Mouse (Mus musculus) hematopoietic stem cell, adult 5-6 weeks (primary cell): ENCODE measurements around the gene Brca2. TPM values are rescaled to one million over a fixed set of nuclear protein-coding genes. Genes with fewer than 3 reads are reported as not detected.

Experiments used
- ATAC-seq, 2 experiments: fragments of 125-278 bp in 1 of 2; replicated peaks in 1 of 2; 2 replicates each; pipeline ENCODE4 v1.8.0; 2016 to 2017; ENCODE audit warnings: inconsistent platforms in 2 of 2, mild to moderate bottlenecking in 2 of 2, moderate number of reproducible peaks in 2 of 2, low read depth in 1 of 2, moderate TSS enrichment in 1 of 2; ENCODE audit not compliant: low FRiP score in 2 of 2, poor library complexity in 2 of 2, severe bottlenecking in 2 of 2, insufficient read depth in 1 of 2, low TSS enrichment in 1 of 2
- total RNA-seq: library from RNA; stranded (forward); fragments of 172-1452, 232-1000 nt; gene quantifications from 2 replicates; pipeline ENCODE4 v1.2.3, GENCODE M21; 2017

Brca2 gene
- total RNA-seq, 1 experiment from 2014 or later, result 67.3 TPM

- peak; percentile 15 to 37; a peak in 3 of 4 replicates for ATAC-seq
These were observed 70.7 kb downstream of the Brca2 start for GRCm38 (mm10) chr5:150592904-150593755.

- peak in 1 of 2 experiments; percentile 10; a peak in 1 of 4 replicates for ATAC-seq
These were observed 71.6 kb downstream of the Brca2 start for GRCm38 (mm10) chr5:150593756-150594648.

GRCm38 (mm10) chr5:150594649-150595339, 72.4 kb downstream of the Brca2 start:
- ATAC-seq, result no peak

- ATAC-seq, result peak; percentile 26 to 46; a peak in 3 of 4 replicates
These were observed 73.1 kb downstream of the Brca2 start for GRCm38 (mm10) chr5:150595366-150596016.

GRCm38 (mm10) chr5:150597088-150597487, 74.7 kb downstream of the Brca2 start, which contains the start of gene N4bp2l1:
N4bp2l1 (minus strand) TSS chr5:150597188.
- no peak for ATAC-seq

- 0 out of 4 replicates have a peak, but pooled peaks of 1 of the 2 experiments have one; percentile 16 for ATAC-seq
These were observed 76.0 kb downstream of the Brca2 start for GRCm38 (mm10) chr5:150598202-150599119.

GRCm38 (mm10) chr5:150599301-150600294, 77.2 kb downstream of the Brca2 start:
- ATAC-seq, result peak in 1 of 2 experiments; percentile 12; a peak in 1 of 4 replicates

GRCm38 (mm10) chr5:150600554-150601440, 78.4 kb downstream of the Brca2 start:
- ATAC-seq, result peak; percentile 57 to 74

- ATAC-seq, result 0 out of 4 replicates have a peak, but pooled peaks of 1 of the 2 experiments have one; percentile 4
These were observed 79.2 kb downstream of the Brca2 start for GRCm38 (mm10) chr5:150601441-150602230.

- no peak for ATAC-seq
These were observed 83.7 kb downstream of the Brca2 start for GRCm38 (mm10) chr5:150606131-150606530.

GRCm38 (mm10) chr5:150607631-150608030, 85.2 kb downstream of the Brca2 start:
- no peak for ATAC-seq

GRCm38 (mm10) chr5:150611136-150611535, 88.7 kb downstream of the Brca2 start:
- no peak for ATAC-seq

- ATAC-seq, result peak; percentile 80 to 83
These were observed 89.3 kb downstream of the Brca2 start for GRCm38 (mm10) chr5:150611697-150612096.
